Mouse (Mus musculus): Measurements from ENCODE around the gene Sac3d1. TPM values are rescaled to one million over a fixed set of nuclear protein-coding genes. Genes with fewer than 3 reads are reported as not detected.
"Not testable (repeated sequence)": the region's sequence is repeated elsewhere in the genome, so short reads cannot be mapped to it uniquely, and the experiment has no call there.

The Sac3d1 gene
- polyA plus RNA-seq, 1 experiment from 2014 or later = 55.6 TPM

DNA sequence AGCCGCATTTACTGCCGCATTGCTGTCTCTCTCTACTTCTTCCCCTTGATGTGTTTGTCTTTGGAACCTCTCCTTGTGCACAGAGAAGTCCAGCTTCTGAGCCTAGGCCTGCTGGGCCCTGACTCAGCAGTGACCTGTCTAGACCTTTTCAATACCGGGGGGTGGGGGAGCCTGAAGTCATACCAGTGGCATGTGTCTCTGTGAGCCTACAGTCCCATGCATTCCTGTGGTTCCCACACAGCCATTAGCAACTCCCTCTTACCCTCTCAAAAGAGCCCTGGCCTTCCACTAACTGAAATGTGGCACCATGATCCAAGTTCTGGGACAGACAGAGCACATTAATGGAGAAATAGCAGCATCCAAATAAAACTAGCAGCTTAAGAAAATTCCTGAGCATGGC lies 17.9 kb upstream of the Sac3d1 start:
- Histone ChIP-seq H3K4me2 (replicated peaks) (no peak overlapping the region), H3K9ac (no peak overlapping the region), H3K27ac (no peak overlapping the region), H3K27me3 (no peaks in the 10 kb centered on the region), H3K36me3 (peaks cover 40% of the 10 kb centered on the region), H3K9me3 (no peaks in the 10 kb centered on the region), H3K4me3 (no peak overlapping the region), H3K4me1 (peaks cover 6% of the 10 kb centered on the region; the same call in 1 of the 2 replicates)
- ATAC-seq (ENCODE audit: insufficient number of reproducible peaks, insufficient read depth, low FRiP score, low TSS enrichment) = no peak
- 84% methylated on average over 3 of the region's 3 CpGs for WGBS

GRCm38 (mm10) chr19:6133197-6133596 lies 14.7 kb upstream of the Sac3d1 start:
- not testable (repeated sequence) for H3K27me3 ChIP-seq; H3K4me3 ChIP-seq; H3K9ac ChIP-seq; H3K4me2 ChIP-seq (replicated peaks); H3K9me3 ChIP-seq; H3K27ac ChIP-seq; ATAC-seq (ENCODE audit: insufficient number of reproducible peaks, insufficient read depth, low FRiP score, low TSS enrichment); H3K4me1 ChIP-seq
- 48% methylated on average over 1 of the region's 1 CpGs for WGBS
- H3K36me3 ChIP-seq = peaks cover 40% of the 10 kb centered on the region

- Histone ChIP-seq H3K36me3 (peaks cover 32% of the 10 kb centered on the region), H3K4me2 (replicated peaks) (no peak overlapping the region), H3K4me1 (no peaks in the 10 kb centered on the region), H3K27me3 (no peaks in the 10 kb centered on the region), H3K9ac (no peak overlapping the region), H3K27ac (no peak overlapping the region), H3K9me3 (no peaks in the 10 kb centered on the region), H3K4me3 (no peak overlapping the region)
- no peak for ATAC-seq (ENCODE audit: insufficient number of reproducible peaks, insufficient read depth, low FRiP score, low TSS enrichment)
- WGBS = 82% methylated on average over 7 of the region's 7 CpGs
Observed at GRCm38 (mm10) chr19:6132171-6132827, 13.8 kb upstream of the Sac3d1 start.

DNA sequence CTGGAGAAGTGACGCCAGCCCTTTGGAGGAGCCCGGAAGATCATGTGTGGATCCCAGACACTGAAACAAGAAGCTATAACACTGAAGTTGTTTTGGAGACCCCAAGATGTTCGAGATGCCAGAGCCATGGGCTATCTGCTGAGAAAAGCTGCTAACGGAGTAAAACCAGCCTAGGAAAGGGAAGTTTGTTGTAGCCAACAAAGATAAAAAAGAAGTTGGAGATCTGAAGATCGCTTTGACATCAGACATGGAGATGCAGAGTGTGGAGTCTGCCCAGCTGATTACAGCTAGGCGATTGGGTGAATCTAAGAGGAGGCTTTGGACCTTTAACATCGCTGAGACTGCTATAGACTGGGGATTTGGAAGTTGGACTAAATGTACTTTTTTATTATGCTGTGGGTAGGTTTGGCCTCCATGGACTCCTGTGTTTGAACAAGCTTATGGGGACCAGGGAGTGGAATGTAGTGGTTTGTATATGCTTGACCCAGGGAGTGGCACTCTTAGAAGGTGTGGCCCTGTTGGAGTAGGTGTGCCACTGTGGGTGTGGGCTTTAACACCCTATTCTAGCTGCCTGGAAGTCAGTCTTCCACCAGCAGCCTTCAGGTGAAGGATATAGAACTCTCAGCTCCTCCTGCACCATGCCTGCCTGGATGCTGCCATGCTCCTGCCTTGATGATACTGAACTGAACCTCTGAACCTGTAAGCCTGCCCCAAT lies 12.1 kb upstream of the Sac3d1 start:
- not testable (repeated sequence) for H3K4me2 ChIP-seq (replicated peaks)

DNA sequence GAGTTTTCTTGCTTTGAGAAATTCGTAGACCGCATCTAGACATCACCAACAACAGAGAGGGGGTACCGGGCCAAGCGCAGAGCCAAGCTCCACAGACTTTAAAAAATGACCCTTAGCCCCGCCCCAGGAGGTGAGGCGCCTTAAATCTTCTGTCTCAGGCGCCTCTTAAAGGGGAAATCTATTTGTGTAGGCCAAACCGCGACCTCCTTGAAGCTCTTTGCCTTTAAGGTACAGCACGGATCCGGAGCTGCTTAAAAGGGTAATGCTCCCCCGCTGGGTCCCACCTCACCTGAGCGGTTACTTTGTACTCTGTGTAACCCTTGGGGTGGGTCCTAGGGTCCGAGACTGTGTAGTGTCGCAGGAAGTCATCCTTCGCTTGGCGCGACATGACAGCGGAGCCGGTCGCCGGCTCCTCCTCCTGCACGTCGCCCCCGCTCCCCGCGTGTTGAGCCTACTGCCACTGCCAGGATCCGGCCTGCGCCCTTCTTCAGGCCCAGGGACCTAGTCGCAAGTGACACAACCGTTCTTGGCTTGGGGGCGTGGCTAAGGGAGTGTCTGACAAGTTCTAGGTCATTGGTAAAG lies 9.4 kb upstream of the Sac3d1 start, which contains the start of gene Snx15:
TSS of gene Snx15 (minus strand) at position 545 of the 582 bp plus-strand sequence.
- Histone ChIP-seq H3K27me3 (no peaks in the 10 kb centered on the region), H3K9ac (peak within 1 kb of the TSS; percentile 44; the same call in 1 of the 2 replicates), H3K36me3 (no peaks in the 10 kb centered on the region), H3K27ac (peak within 1 kb of the TSS; percentile 87), H3K4me3 (peak within 1 kb of the TSS; percentile 52), H3K4me1 (no peaks in the 10 kb centered on the region), H3K4me2 (replicated peaks) (peak within 1 kb of the TSS; percentile 59), H3K9me3 (no peaks in the 10 kb centered on the region)
- under 1% methylated on average over 32 of the region's 32 CpGs for WGBS
- ATAC-seq (ENCODE audit: insufficient number of reproducible peaks, insufficient read depth, low FRiP score, low TSS enrichment) = peak; percentile 84

More for the DNA sequence above, 12.1 kb upstream of the Sac3d1 start:
- peaks cover 16% of the 10 kb centered on the region for H3K36me3 ChIP-seq
- not testable (repeated sequence) for H3K4me1 ChIP-seq; H3K9me3 ChIP-seq; ATAC-seq (ENCODE audit: insufficient number of reproducible peaks, insufficient read depth, low FRiP score, low TSS enrichment); H3K27ac ChIP-seq; H3K4me3 ChIP-seq; H3K9ac ChIP-seq; H3K27me3 ChIP-seq
- 75% methylated on average over 7 of the region's 7 CpGs for WGBS

DNA sequence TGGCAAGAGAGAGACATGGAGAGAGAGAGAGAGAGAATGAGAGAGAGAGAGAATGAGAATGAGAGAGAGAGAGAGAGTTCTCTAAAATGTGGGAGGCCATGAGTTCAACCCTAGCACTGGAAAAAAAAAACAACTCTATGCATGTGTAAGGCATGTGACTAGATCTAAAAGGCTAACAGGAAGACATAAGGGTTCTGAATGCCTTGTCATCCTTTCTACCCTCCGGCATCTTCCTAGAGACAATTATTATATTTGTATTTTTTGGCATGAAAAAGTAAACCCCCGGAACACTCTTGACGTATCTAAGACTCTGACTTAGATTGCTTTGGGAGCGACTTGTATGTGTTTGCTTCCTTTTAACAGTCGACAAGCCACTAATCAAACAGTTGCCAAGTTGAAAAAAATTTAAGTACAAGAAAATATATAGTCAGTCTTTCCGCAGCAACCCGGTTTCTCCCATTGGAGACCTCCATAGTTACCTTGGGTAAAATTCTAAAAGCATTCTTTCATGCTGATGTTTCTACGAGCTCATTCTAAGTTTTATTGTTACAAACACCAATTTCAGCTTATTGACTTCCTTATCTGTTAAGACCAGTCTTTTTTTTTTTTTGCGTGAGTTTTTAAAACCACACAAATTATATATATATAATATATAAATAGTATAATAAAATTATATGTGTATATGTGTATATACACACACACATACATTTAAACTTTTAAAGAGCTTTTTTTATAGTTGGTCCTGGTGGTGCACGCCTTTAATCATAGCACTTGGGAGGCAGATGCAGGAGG lies 8.5 kb upstream of the Sac3d1 start:
- H3K27ac ChIP-seq = 0 out of 2 replicates have a peak overlapping the region, but pooled peaks have one; percentile 87
- peak overlapping the region; percentile 52 for H3K4me3 ChIP-seq
- ATAC-seq (ENCODE audit: insufficient number of reproducible peaks, insufficient read depth, low FRiP score, low TSS enrichment) = no peak
- no peak overlapping the region for H3K9ac ChIP-seq
- H3K9me3 ChIP-seq = no peaks in the 10 kb centered on the region
- no peaks in the 10 kb centered on the region for H3K36me3 ChIP-seq
- no peaks in the 10 kb centered on the region for H3K27me3 ChIP-seq
- WGBS = 76% methylated on average over 10 of the region's 10 CpGs
- H3K4me1 ChIP-seq = no peaks in the 10 kb centered on the region
- peak overlapping the region; percentile 59 for H3K4me2 ChIP-seq (replicated peaks)

DNA sequence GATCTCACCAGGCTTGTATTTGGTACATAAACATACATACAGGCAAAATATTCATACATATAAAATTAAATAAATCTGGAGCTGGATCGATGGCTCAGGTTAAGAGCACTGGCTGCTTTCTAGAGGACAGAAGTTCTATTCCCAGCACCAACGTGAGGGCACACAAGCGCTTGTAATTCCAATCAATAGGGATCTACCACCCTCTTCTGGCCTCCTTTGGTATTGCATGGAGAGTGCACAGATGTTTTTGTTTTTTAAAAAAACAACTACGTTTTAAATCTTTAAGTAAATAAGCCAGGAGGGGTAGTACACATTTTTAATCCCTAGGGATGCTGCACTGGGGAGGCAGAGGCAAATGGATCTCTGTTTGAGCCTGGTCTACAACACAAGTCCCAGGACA lies 7.8 kb upstream of the Sac3d1 start:
- no peak overlapping the region for H3K27ac ChIP-seq

DNA sequence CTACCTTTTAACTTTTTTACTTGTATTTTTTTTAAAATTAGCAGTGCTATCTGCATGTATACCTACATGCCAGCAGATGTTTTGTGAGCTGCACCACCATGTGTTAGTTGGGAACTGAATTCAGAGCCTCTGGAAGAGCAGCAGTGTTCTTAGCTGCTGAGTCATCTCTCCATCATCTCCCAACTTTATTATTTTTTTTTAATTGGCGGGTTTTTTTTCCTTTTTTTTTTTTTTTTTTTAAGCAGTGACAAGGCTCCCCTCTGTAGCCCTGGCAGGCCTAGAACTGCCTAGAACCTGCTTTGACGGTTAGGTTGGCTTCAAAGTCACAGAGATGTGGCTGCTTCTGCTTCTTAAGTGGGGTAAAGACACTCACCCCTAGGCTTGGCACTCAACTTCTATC lies 6.4 kb upstream of the Sac3d1 start:
- Histone ChIP-seq H3K9me3 (no peaks in the 10 kb centered on the region), H3K36me3 (0 out of 2 replicates have a peak, but pooled peaks cover 6% of the 10 kb centered on the region), H3K27me3 (no peaks in the 10 kb centered on the region), H3K4me1 (no peaks in the 10 kb centered on the region), H3K4me3 (no peak overlapping the region), H3K9ac (no peak overlapping the region), H3K4me2 (replicated peaks) (no peak overlapping the region), H3K27ac (no peak overlapping the region)
- ATAC-seq (ENCODE audit: insufficient number of reproducible peaks, insufficient read depth, low FRiP score, low TSS enrichment) = no peak
- 82% methylated on average over 2 of the region's 2 CpGs for WGBS

More for the DNA sequence above, 7.8 kb upstream of the Sac3d1 start:
- no peaks in the 10 kb centered on the region for H3K9me3 ChIP-seq
- H3K4me2 ChIP-seq (replicated peaks) = no peak overlapping the region
- no peak overlapping the region for H3K9ac ChIP-seq
- WGBS = 21% methylated on average over 4 of the region's 4 CpGs
- no peaks in the 10 kb centered on the region for H3K4me1 ChIP-seq
- no peak for ATAC-seq (ENCODE audit: insufficient number of reproducible peaks, insufficient read depth, low FRiP score, low TSS enrichment)
- H3K27me3 ChIP-seq = no peaks in the 10 kb centered on the region
- no peak overlapping the region for H3K4me3 ChIP-seq
- 0 out of 2 replicates have a peak, but pooled peaks cover under 1% of the 10 kb centered on the region for H3K36me3 ChIP-seq

DNA sequence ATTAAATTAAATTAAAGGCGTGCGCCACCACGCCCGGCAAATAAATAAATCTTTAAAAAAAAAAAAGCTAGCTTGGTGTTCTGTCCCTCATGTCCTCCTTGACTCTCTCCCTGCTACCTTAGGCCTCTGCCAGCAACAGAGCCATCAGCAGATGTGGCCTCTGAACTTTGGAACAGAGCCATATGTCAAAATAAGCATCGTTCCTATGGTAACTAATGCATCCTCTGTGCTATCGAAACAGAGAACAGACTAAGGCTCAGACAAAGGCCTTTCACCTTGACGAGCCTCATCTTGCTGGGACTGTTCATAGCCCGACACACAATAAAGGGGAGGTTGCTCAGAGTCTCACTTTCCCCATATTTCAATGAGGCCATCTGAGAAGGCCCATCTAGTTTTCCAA lies 4.9 kb upstream of the Sac3d1 start:
- Histone ChIP-seq H3K27ac (peak overlapping the region; percentile 12; the same call in 1 of the 2 replicates), H3K9me3 (no peaks in the 10 kb centered on the region), H3K4me1 (peaks cover 5% of the 10 kb centered on the region; the same call in 1 of the 2 replicates), H3K4me3 (no peak overlapping the region), H3K4me2 (replicated peaks) (no peak overlapping the region), H3K27me3 (no peaks in the 10 kb centered on the region), H3K36me3 (0 out of 2 replicates have a peak, but pooled peaks cover 6% of the 10 kb centered on the region), H3K9ac (no peak overlapping the region)
- 42% methylated on average over 8 of the region's 8 CpGs for WGBS
- no peak for ATAC-seq (ENCODE audit: insufficient number of reproducible peaks, insufficient read depth, low FRiP score, low TSS enrichment)

- 35% methylated on average over 19 of the region's 19 CpGs for WGBS
- Histone ChIP-seq H3K4me1 (peaks cover 11% of the 10 kb centered on the region), H3K27ac (no peak overlapping the region), H3K27me3 (no peaks in the 10 kb centered on the region), H3K4me2 (replicated peaks) (no peak overlapping the region), H3K9me3 (no peaks in the 10 kb centered on the region), H3K4me3 (no peak overlapping the region), H3K9ac (no peak overlapping the region), H3K36me3 (0 out of 2 replicates have a peak, but pooled peaks cover 6% of the 10 kb centered on the region)
- ATAC-seq (ENCODE audit: insufficient number of reproducible peaks, insufficient read depth, low FRiP score, low TSS enrichment) = no peak
Observed at GRCm38 (mm10) chr19:6121761-6122160, 3.3 kb upstream of the Sac3d1 start.

DNA sequence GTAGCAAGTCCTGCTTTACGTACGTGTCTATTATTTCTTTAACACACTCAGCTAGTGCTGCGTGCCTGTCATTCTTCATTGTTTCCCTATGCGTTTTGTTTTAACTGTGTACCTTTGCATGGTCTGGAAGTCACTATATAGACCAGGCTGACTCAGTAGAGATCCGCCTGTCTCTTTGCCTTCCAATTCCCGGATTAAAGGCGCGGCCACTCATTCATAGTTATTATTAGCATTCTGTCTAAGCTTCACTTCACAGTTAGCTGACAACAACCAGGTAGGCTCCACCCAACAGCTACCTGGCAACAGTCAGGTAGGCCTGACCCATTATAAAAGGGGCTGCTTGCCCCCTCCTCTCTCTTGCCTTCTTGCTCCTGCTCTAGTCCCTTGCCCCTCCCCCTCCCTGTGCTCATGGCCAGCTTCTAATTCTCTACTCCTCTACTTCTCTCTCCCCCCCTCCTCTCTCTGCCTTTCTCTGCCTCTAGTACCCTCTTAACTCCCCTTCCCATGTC lies 281 bp upstream of the Sac3d1 start:
- no peaks in the 10 kb centered on the region for H3K9me3 ChIP-seq
- H3K4me3 ChIP-seq = peak overlapping the region; percentile 86
- H3K4me2 ChIP-seq (replicated peaks) = peak overlapping the region; percentile 90
- H3K27me3 ChIP-seq = no peaks in the 10 kb centered on the region
- peaks cover 15% of the 10 kb centered on the region for H3K4me1 ChIP-seq
- no peak; the same call in 1 of the 2 replicates for ATAC-seq (ENCODE audit: insufficient number of reproducible peaks, insufficient read depth, low FRiP score, low TSS enrichment)
- peak overlapping the region; percentile 89 for H3K9ac ChIP-seq
- under 1% methylated on average over 8 of the region's 8 CpGs for WGBS
- peak overlapping the region; percentile 97 for H3K27ac ChIP-seq
- H3K36me3 ChIP-seq = peaks cover 33% of the 10 kb centered on the region
